Mouse (Mus musculus): ENCODE data around the gene Atf3. TPM values are rescaled to one million over a fixed set of nuclear protein-coding genes. Genes with fewer than 3 reads are reported as not detected.

Atf3 gene
- polyA plus RNA-seq, 1 experiment from 2014 or later: 6.5 TPM

DNA sequence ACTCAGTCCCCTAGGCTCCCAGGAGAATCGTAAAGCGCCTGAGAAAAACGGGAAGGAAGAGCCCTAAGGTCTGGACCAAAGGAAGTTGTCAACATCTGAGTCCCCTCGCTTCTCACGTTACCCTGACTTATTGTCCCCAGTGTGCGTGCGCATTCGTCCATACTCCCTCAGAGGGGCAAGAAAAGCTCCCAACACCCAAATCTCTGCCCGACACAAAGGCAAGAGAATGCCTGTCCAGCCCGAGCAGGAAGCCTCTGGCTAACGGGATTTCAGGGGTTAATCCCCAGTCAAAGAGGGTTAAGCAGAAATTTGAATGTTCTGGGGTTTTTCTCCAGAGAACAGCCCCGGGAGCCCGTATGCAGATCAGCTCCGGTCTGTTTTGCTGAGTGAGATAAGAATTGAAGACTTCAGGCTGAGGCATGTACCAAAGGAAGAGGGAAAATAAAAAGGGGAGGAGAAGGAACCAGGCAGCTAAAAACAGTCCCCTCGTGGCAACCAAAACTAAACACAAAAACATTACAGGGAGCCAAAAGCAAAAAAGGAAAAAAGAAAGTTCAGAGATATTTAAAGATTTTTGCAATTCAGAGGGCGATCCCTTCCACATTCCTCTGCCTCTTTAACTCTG is 32.0 kb downstream of the Atf3 start:
- Histone ChIP-seq H3K27ac (replicated peaks) (peak overlapping the region; percentile 61), H3K9me3 (ENCODE audit: control insufficient read depth, low read length) (no peaks in the 10 kb centered on the region), H3K4me3 (ENCODE audit: low read depth, low read length) (peak overlapping the region; percentile 53), H3K4me1 (replicated peaks; ENCODE audit: control insufficient read depth, insufficient read depth) (no peaks in the 10 kb centered on the region), H3K27me3 (ENCODE audit: control insufficient read depth, insufficient read depth, low read length) (0 out of 2 replicates have a peak, but pooled peaks cover 3% of the 10 kb centered on the region), H3K36me3 (ENCODE audit: control insufficient read depth, insufficient read depth, low read length) (no peaks in the 10 kb centered on the region), H3K9ac (ENCODE audit: low read length) (peak overlapping the region; percentile 32), H3K4me2 (replicated peaks; ENCODE audit: low read depth) (peak overlapping the region; percentile 91)
- TF ChIP-seq EP300 (optimal IDR thresholded peaks at IDR 0.05) (no peak), CTCF (IDR thresholded peaks at IDR 0.05; ENCODE audit: low read depth) (no peak)
- DNase-seq (ENCODE audit: low spot score): no peak
- no peak for ATAC-seq (ENCODE audit: low FRiP score, low TSS enrichment)
- WGBS: 1% methylated on average over 16 of the region's 16 CpGs

DNA sequence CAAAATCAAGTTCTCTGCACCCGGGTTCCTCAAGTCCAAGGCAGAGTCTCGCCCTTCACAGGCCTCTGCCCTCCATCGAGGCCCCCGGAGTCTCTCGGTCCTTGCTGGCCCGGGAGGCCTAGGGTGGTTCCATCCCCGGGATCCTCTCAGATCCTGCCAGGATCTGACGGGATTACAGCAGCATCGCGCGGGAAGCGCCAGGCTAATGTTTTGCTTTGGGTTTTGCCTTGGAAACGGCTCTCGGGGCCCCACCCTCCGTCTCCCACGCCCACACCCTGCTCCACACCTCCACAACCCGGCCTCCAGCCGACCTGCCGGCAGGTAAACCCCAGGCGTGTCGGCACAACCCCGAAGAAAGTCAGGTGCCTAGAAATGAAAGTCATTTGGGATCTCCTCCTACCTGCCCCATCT is 33.0 kb downstream of the Atf3 start:
- Histone ChIP-seq H3K27ac (replicated peaks) (peak overlapping the region; percentile 35; the same call in 1 of the 2 replicates), H3K4me2 (replicated peaks; ENCODE audit: low read depth) (peak overlapping the region; percentile 91), H3K27me3 (ENCODE audit: control insufficient read depth, insufficient read depth, low read length) (0 out of 2 replicates have a peak, but pooled peaks cover 3% of the 10 kb centered on the region), H3K4me3 (ENCODE audit: low read depth, low read length) (peak overlapping the region; percentile 53), H3K9me3 (ENCODE audit: control insufficient read depth, low read length) (no peaks in the 10 kb centered on the region), H3K36me3 (ENCODE audit: control insufficient read depth, insufficient read depth, low read length) (no peaks in the 10 kb centered on the region), H3K9ac (ENCODE audit: low read length) (peak overlapping the region; percentile 47; the same call in 1 of the 2 replicates), H3K4me1 (replicated peaks; ENCODE audit: control insufficient read depth, insufficient read depth) (no peaks in the 10 kb centered on the region)
- ATAC-seq (ENCODE audit: low FRiP score, low TSS enrichment) (peak; percentile 61), DNase-seq (ENCODE audit: low spot score) (peak; percentile 92)
- WGBS: 2% methylated on average over 22 of the region's 22 CpGs
- no peak for TF ChIP-seq EP300 (optimal IDR thresholded peaks at IDR 0.05)
- TF ChIP-seq CTCF (IDR thresholded peaks at IDR 0.05; ENCODE audit: low read depth): no peak

GRCm38 (mm10) chr1:191184066-191184815 is 33.6 kb downstream of the Atf3 start:
- WGBS: 3% methylated on average over 42 of the region's 42 CpGs
- DNase-seq (ENCODE audit: low spot score): peak; percentile 53
- H3K4me1 ChIP-seq (replicated peaks; ENCODE audit: control insufficient read depth, insufficient read depth): no peaks in the 10 kb centered on the region

DNA sequence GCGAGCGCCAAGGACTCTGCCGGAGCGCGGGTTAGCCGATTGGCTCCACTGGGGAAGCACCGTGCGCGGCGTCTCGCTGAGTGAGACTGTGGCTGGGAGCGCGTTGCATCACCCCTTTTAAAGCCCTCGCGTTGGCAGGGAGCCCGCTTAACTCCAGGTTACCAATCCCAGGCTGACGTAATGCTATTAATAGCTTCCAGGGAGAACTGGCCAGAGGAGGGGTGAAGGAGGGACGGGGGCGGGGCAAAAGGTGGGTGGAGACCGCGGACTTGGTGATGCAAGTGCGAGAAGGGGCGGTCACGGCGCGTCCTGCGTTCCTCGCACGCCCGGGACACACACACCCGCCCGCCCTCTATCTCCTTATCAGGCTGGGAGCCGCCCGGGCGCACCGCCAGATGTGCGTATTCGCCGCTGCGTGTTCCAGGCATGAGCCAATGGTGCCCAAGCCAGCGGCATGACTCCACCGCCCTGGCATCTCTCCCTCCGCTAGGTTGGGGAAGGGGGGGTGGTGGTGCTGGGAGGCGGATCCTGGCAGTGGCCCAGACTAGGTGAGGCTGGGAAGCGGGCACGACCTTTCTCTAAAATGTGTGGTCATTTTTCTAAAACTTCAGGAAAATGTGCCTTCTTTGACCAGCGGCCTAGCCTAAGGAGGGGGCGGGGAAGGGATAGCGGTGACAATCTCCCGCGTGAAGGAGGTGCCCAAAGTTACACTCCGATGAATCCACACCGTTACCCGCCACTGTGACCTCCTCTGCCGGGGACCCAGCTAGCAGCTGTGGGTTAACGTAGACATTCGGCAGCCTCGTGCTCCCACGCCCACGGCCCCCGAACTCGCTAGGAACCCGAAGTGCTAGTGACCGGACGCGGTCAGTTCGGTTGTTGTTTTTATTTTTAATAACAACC is 34.4 kb downstream of the Atf3 start:
- 1% methylated on average over 67 of the region's 67 CpGs for WGBS
- DNase-seq (ENCODE audit: low spot score) (peak; percentile 100), ATAC-seq (ENCODE audit: low FRiP score, low TSS enrichment) (peak; percentile 93)
- Histone ChIP-seq H3K4me3 (ENCODE audit: low read depth, low read length) (peak overlapping the region; percentile 53), H3K27ac (replicated peaks) (peak overlapping the region; percentile 80), H3K9me3 (ENCODE audit: control insufficient read depth, low read length) (no peaks in the 10 kb centered on the region), H3K36me3 (ENCODE audit: control insufficient read depth, insufficient read depth, low read length) (no peaks in the 10 kb centered on the region), H3K27me3 (ENCODE audit: control insufficient read depth, insufficient read depth, low read length) (0 out of 2 replicates have a peak, but pooled peaks cover 3% of the 10 kb centered on the region), H3K9ac (ENCODE audit: low read length) (peak overlapping the region; percentile 71), H3K4me1 (replicated peaks; ENCODE audit: control insufficient read depth, insufficient read depth) (no peaks in the 10 kb centered on the region), H3K4me2 (replicated peaks; ENCODE audit: low read depth) (peak overlapping the region; percentile 91)
- peak; percentile 5; the same call in 1 of the 2 replicates for TF ChIP-seq CTCF (IDR thresholded peaks at IDR 0.05; ENCODE audit: low read depth)
- TF ChIP-seq EP300 (optimal IDR thresholded peaks at IDR 0.05): no peak

More at GRCm38 (mm10) chr1:191184066-191184815, 33.6 kb downstream of the Atf3 start:
- H3K9me3 ChIP-seq (ENCODE audit: control insufficient read depth, low read length): no peaks in the 10 kb centered on the region
- peak overlapping the region; percentile 53 for H3K4me3 ChIP-seq (ENCODE audit: low read depth, low read length)
- no peak for ATAC-seq (ENCODE audit: low FRiP score, low TSS enrichment)
- 0 out of 2 replicates have a peak, but pooled peaks cover 3% of the 10 kb centered on the region for H3K27me3 ChIP-seq (ENCODE audit: control insufficient read depth, insufficient read depth, low read length)
- H3K27ac ChIP-seq (replicated peaks): peak overlapping the region; percentile 49; the same call in 1 of the 2 replicates
- H3K4me2 ChIP-seq (replicated peaks; ENCODE audit: low read depth): peak overlapping the region; percentile 91
- no peaks in the 10 kb centered on the region for H3K36me3 ChIP-seq (ENCODE audit: control insufficient read depth, insufficient read depth, low read length)
- TF ChIP-seq EP300 (optimal IDR thresholded peaks at IDR 0.05) (no peak), CTCF (IDR thresholded peaks at IDR 0.05; ENCODE audit: low read depth) (peak; percentile 40)
- peak overlapping the region; percentile 50 for H3K9ac ChIP-seq (ENCODE audit: low read length)

DNA sequence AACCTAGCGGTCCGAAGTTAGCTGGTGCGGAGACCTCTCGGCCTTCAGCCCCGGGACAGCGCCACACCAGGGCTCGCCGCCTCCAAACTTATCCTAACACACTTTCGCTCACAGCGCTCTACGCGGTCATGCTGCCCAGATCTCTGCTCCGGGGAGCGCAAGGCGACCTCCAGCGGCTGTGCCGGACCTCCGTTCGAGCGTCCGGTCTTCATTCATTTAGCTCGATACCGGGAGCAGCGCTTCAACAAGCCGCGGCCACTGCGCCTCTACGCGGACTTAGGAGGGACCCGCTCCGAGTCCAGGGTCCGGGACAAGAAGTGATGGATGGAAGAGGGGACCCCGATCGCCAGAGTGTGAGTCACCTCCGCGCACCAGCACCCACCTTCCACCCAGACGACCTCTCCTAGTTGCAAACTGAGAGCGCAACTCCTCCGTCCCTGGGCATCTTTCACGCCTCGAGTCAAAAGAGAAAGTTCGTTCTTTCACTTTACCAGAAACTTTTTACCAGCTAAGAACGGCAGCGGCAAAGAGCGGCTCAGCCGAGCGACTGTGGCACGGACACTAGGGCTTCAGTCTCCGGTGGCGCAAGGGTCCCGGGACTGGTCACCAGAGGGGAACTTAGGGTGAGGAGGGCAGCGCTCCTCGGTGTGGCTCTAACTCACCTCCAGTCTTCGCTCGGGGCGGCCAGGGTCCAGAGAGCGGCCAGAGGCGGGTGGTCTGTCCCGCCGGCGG is 35.2 kb downstream of the Atf3 start:
- Histone ChIP-seq H3K9me3 (ENCODE audit: control insufficient read depth, low read length) (no peaks in the 10 kb centered on the region), H3K9ac (ENCODE audit: low read length) (peak overlapping the region; percentile 71), H3K4me2 (replicated peaks; ENCODE audit: low read depth) (peak overlapping the region; percentile 91), H3K36me3 (ENCODE audit: control insufficient read depth, insufficient read depth, low read length) (no peaks in the 10 kb centered on the region), H3K27ac (replicated peaks) (peak overlapping the region; percentile 80), H3K4me3 (ENCODE audit: low read depth, low read length) (peak overlapping the region; percentile 53), H3K4me1 (replicated peaks; ENCODE audit: control insufficient read depth, insufficient read depth) (no peaks in the 10 kb centered on the region), H3K27me3 (ENCODE audit: control insufficient read depth, insufficient read depth, low read length) (0 out of 2 replicates have a peak, but pooled peaks cover 3% of the 10 kb centered on the region)
- 0% methylated on average over 60 of the region's 61 CpGs for WGBS
- TF ChIP-seq CTCF (IDR thresholded peaks at IDR 0.05; ENCODE audit: low read depth) (peak; percentile 75), EP300 (optimal IDR thresholded peaks at IDR 0.05) (no peak)
- DNase-seq (ENCODE audit: low spot score) (peak; percentile 80), ATAC-seq (ENCODE audit: low FRiP score, low TSS enrichment) (0 out of 2 replicates have a peak, but pooled peaks have one; percentile 11)
